Mouse (Mus musculus) heart, adult 2 months (tissue): ENCODE measurements around the gene Efcab2. TPM values are rescaled to one million over a fixed set of nuclear protein-coding genes. Genes with fewer than 3 reads are reported as not detected.
A peak's percentile ranks its signal among the peaks of the same experiment; 100 is the strongest.

Experiments used
- DNase-seq, 2 experiments: peaks; one replicate each; pipeline ENCODE4 v3.0.0; 2021
- H3K27ac ChIP-seq: fragments of 200-600 bp; 2 replicates; pipeline ENCODE4 v1.8.1; 2022
- H3K27me3 ChIP-seq: fragments of 200-500 bp; 2 replicates; pipeline ENCODE4 v1.6.1; 2012; ENCODE audit warnings: mild to moderate bottlenecking, low read length, inconsistent platforms, mixed read lengths; ENCODE audit not compliant: control insufficient read depth, insufficient read depth
- H3K36me3 ChIP-seq: fragments of 200-500 bp; 2 replicates; pipeline ENCODE4 v1.6.1; 2012; ENCODE audit warnings: low read length, inconsistent platforms; ENCODE audit not compliant: control insufficient read depth, insufficient read depth
- H3K4me1 ChIP-seq: fragments of 200-500 bp; 2 replicates; pipeline ENCODE4 v1.6.1; 2011; ENCODE audit warnings: low read length; ENCODE audit not compliant: control insufficient read depth, insufficient read depth
- H3K4me3 ChIP-seq: fragments of 200-600 bp; 2 replicates; pipeline ENCODE4 v1.8.1; 2022
- H3K79me2 ChIP-seq: fragments of 200-500 bp; replicated peaks from 2 replicates; pipeline ENCODE4 v1.6.1; 2012; ENCODE audit warnings: mild to moderate bottlenecking, inconsistent platforms, low read length, moderate library complexity, mixed read lengths; ENCODE audit not compliant: control insufficient read depth, insufficient read depth
- H3K9ac ChIP-seq: fragments of 200-500 bp; 2 replicates; pipeline ENCODE4 v1.6.1; 2012; ENCODE audit warnings: low read depth, mild to moderate bottlenecking, control low read depth, inconsistent platforms, low read length, mixed read lengths
- CTCF ChIP-seq: fragments of 200-600 bp; IDR thresholded peaks from 2 replicates; pipeline ENCODE4 v1.8.1; 2022; ENCODE audit warnings: antibody characterized with exemption, mild to moderate bottlenecking, moderate library complexity
- EP300 ChIP-seq: fragments of 200-500 bp; IDR thresholded peaks from 2 replicates; pipeline ENCODE4 v1.6.1; 2011; ENCODE audit warnings: low read depth, low read length, control low read depth; ENCODE audit not compliant: insufficient read depth
- POLR2A ChIP-seq: fragments of 200-500 bp; IDR thresholded peaks from 2 replicates; pipeline ENCODE4 v1.6.1; 2011; ENCODE audit warnings: mild to moderate bottlenecking, low read depth, low read length, control low read depth; ENCODE audit not compliant: insufficient read depth
- WGBS: fragments of 180-500 bp; shearing (Covaris S2); methylation state at CpG from one replicate; pipeline ENCODE4 v1.1.7; 2018; 5-methylcytosine and 5-hydroxymethylcytosine counted together
- intact Hi-C: fragments of 180-260 bp; cut with DNase I; formaldehyde crosslinking; loops from one replicate; pipeline ENCODE4 v1.15.1; 2025
- polyA plus RNA-seq: library from polyadenylated mRNA; depleted of rRNA; stranded (reverse); fragments of >200 nt; gene quantifications from 2 replicates; pipeline ENCODE4 v1.2.3, GENCODE M21; 2012
- total RNA-seq, 2 experiments: library from RNA; stranded (reverse); gene quantifications; 2 replicates each; pipeline ENCODE4 v1.2.3; 2021

The Efcab2 gene
- total and polyA plus RNA-seq, 3 experiments: 11.4 to 112 (median 94.1) TPM

DNA sequence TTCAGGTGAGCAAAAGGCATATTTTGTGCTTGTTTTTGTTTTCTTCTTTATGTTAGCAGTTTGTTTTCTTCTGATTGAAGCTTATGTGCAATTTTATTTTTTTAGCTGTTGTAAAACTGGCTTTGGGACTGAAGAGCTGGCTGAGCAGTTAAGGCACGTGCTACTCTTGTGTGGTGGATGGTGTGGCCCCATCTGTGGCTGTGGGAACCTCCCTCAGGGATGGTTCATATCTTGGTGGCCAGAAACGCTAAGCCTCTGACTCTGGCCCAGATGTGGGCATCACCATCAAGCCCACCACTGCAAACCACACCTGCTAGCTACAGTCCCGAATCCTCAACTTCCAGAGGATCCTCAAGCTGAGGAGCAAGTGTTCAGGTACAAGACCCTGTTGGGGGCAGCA is 27.8 kb upstream of the Efcab2 start:
- TF ChIP-seq EP300 (no peak), POLR2A (no peak), CTCF (no peak)
- no peak overlapping the region for H3K27ac ChIP-seq

DNA sequence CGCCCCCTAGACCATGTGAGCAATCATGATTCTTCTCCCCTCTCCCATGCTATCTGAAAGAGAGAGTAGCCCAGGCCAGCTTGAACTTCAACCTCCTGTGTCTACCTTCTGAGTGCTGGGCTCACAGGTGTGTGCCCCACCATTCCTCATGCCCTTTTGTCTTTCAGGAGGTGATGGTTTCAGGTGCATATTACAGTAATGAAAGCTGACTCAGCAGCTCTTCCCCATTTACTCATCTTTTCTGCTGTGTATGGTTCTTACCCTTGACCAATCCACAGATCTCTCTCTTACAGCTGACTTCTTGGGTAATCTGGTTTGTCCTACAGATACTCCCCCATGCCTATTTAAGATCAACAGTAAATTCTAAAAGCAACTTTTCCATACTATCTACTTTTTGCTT is 26.7 kb upstream of the Efcab2 start:
- no peak for DNase-seq
- Histone ChIP-seq H3K79me2 (no peaks in the 10 kb centered on the region), H3K9ac (no peak overlapping the region), H3K36me3 (peaks cover 3% of the 10 kb centered on the region; the same call in 1 of the 2 replicates), H3K4me3 (no peak overlapping the region), H3K27me3 (no peaks in the 10 kb centered on the region), H3K27ac (no peak overlapping the region), H3K4me1 (no peaks in the 10 kb centered on the region)
- intact Hi-C loops: no loop called here
- 83% methylated on average over 1 of the region's 1 CpGs for WGBS
- TF ChIP-seq EP300: no peak
- no peak for TF ChIP-seq CTCF
- no peak for TF ChIP-seq POLR2A

More for the DNA sequence above, 27.8 kb upstream of the Efcab2 start:
- peaks cover 3% of the 10 kb centered on the region; the same call in 1 of the 2 replicates for H3K36me3 ChIP-seq
- H3K79me2 ChIP-seq: no peaks in the 10 kb centered on the region
- no peak for DNase-seq
- H3K27me3 ChIP-seq: no peaks in the 10 kb centered on the region
- H3K4me3 ChIP-seq: no peak overlapping the region
- H3K4me1 ChIP-seq: no peaks in the 10 kb centered on the region
- intact Hi-C loops: no loop called here
- H3K9ac ChIP-seq: no peak overlapping the region
- 72% methylated on average over 3 of the region's 3 CpGs for WGBS

DNA sequence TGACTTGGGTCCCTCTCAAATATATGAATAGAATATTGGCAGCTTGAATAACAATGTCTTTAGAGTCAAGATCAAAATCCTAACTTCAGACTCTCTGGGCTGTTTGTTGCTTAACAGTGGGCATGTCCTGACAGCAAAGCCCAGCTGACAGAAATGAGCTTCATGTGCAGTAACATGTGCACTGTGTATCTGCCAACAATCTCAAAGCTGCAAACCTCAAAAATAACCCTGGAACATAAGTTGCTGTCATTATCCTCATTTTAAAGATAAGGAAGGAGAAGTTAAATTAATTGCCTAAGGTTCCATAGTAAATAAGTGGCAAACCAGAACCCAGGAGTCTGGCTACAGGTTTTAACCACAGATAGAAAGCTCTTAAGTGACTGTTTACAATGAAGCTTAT is 23.7 kb upstream of the Efcab2 start:
- no peak for DNase-seq
- peaks cover 3% of the 10 kb centered on the region; the same call in 1 of the 2 replicates for H3K36me3 ChIP-seq
- H3K9ac ChIP-seq: no peak overlapping the region
- H3K4me3 ChIP-seq: no peak overlapping the region
- H3K27ac ChIP-seq: peak overlapping the region; percentile 0; the same call in 1 of the 2 replicates
- intact Hi-C loops: no loop called here
- no peaks in the 10 kb centered on the region for H3K27me3 ChIP-seq
- no peaks in the 10 kb centered on the region for H3K4me1 ChIP-seq
- no peaks in the 10 kb centered on the region for H3K79me2 ChIP-seq
- TF ChIP-seq CTCF (no peak), EP300 (no peak), POLR2A (no peak)

DNA sequence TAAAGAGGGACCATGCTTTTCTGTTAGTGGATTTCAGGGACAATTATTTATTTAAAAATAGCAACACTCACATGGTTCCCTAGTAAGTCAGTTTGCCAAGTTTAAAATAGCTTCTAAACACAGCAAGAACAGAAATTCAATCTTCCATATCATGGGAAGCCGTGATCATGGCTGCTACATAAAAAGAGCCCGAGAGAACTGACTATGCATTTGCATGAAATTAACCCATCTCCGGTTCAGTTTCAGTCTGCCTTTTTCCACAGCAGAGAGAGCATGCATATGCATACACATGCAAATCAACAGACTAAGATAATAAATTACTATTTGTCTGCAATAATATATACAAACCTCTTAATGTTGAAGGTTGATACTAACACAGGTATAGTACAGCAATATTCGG is 17.1 kb upstream of the Efcab2 start:
- Histone ChIP-seq H3K4me3 (no peak overlapping the region), H3K9ac (no peak overlapping the region), H3K36me3 (no peaks in the 10 kb centered on the region), H3K27ac (peak overlapping the region; percentile 79), H3K79me2 (no peaks in the 10 kb centered on the region), H3K27me3 (no peaks in the 10 kb centered on the region), H3K4me1 (0 out of 2 replicates have a peak, but pooled peaks cover 2% of the 10 kb centered on the region)
- intact Hi-C loops: no loop called here
- DNase-seq: no peak
- WGBS: 60% methylated on average over 4 of the region's 4 CpGs
- TF ChIP-seq EP300: no peak
- TF ChIP-seq CTCF: no peak
- no peak for TF ChIP-seq POLR2A

DNA sequence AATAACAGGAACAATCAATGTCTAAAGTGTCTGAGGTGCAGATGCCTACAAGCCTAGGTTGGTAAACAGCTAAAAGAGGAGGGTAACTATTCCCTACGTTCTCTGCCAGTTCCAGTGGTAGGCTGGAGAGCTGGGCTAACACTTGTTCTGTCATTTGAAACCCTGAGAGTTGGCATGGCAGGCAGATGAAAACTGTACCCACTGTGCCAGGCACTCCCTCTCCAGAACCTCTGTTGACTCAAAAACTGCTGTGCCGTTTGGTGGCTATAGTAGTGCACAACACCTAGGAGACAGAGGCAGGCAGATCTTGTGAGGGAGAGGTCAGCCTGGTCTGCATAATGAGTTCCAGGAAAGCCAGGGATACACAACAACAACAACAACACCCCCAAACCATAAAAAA is 16.5 kb upstream of the Efcab2 start:
- no peaks in the 10 kb centered on the region for H3K36me3 ChIP-seq
- H3K27ac ChIP-seq: peak overlapping the region; percentile 79
- H3K4me3 ChIP-seq: no peak overlapping the region
- intact Hi-C loops: no loop called here
- DNase-seq: peak in 1 of 2 experiments; percentile 32
- TF ChIP-seq EP300 (no peak), POLR2A (no peak), CTCF (0 out of 2 replicates have a peak, but pooled peaks have one; percentile 3)
- H3K27me3 ChIP-seq: no peaks in the 10 kb centered on the region
- H3K4me1 ChIP-seq: 0 out of 2 replicates have a peak, but pooled peaks cover 2% of the 10 kb centered on the region
- 52% methylated on average over 2 of the region's 2 CpGs for WGBS
- no peaks in the 10 kb centered on the region for H3K79me2 ChIP-seq
- H3K9ac ChIP-seq: no peak overlapping the region

DNA sequence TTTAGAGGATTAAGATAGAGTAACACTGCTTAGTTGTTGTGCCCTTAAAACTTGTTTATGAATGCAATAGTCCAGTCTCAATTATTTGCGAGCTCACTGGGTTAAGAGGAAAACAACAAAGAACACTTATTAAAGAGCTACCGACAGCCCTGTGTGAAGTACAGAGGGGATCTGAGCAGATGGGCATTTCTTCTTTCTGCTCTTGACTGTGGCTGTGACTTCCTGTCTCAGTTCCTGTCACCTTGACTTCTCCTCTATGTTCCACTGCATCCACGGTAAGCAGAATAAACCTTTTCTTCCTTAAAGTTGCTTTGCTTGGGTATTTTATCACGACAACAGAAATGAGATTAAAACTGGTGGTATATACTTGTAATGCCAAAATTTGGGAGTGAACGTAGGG is 12.9 kb upstream of the Efcab2 start:
- intact Hi-C loops: no loop called here

More for the DNA sequence above, 12.9 kb upstream of the Efcab2 start:
- DNase-seq: no peak
- Histone ChIP-seq H3K79me2 (no peaks in the 10 kb centered on the region), H3K9ac (no peak overlapping the region), H3K27ac (no peak overlapping the region), H3K4me3 (no peak overlapping the region), H3K27me3 (no peaks in the 10 kb centered on the region), H3K36me3 (no peaks in the 10 kb centered on the region), H3K4me1 (peaks cover 2% of the 10 kb centered on the region; the same call in 1 of the 2 replicates)
- WGBS: 63% methylated on average over 5 of the region's 5 CpGs
- TF ChIP-seq EP300 (no peak), CTCF (no peak), POLR2A (no peak)
